Mouse (Mus musculus) bone marrow macrophage, adult 2 months (primary cell): ENCODE results near the gene Ccdc163. TPM values are rescaled to one million over a fixed set of nuclear protein-coding genes. Genes with fewer than 3 reads are reported as not detected.

Experiments
- H3K27ac ChIP-seq: 2 replicates; pipeline ENCODE4 v1.5.1; 2012; ENCODE audit warnings: low read depth, low read length; ENCODE audit not compliant: insufficient read depth
- H3K4me1 ChIP-seq: 2 replicates; pipeline ENCODE4 v1.6.1; 2012; ENCODE audit warnings: low read length; ENCODE audit not compliant: control insufficient read depth, insufficient read depth
- H3K4me3 ChIP-seq: 2 replicates; pipeline ENCODE4 v1.5.1; 2012; ENCODE audit warnings: mild to moderate bottlenecking, low read length, moderate library complexity; ENCODE audit not compliant: insufficient read depth
- CTCF ChIP-seq: IDR thresholded peaks from 2 replicates; pipeline ENCODE4 v1.5.1; 2012; ENCODE audit warnings: low read depth, mild to moderate bottlenecking, low read length, moderate library complexity
- POLR2A ChIP-seq: IDR thresholded peaks from 2 replicates; pipeline ENCODE4 v1.6.1; 2012; ENCODE audit warnings: mild to moderate bottlenecking, low read depth, low read length, borderline replicate concordance
- polyA plus RNA-seq: library from polyadenylated mRNA; stranded (reverse); fragments of >200 nt; gene quantifications from 2 replicates; pipeline ENCODE4 v1.2.4, GENCODE M21; 2012; ENCODE audit not compliant: missing spikeins, insufficient read depth, insufficient read length

Gene Ccdc163
- polyA plus RNA-seq, 1 experiment = 54.8 TPM

DNA sequence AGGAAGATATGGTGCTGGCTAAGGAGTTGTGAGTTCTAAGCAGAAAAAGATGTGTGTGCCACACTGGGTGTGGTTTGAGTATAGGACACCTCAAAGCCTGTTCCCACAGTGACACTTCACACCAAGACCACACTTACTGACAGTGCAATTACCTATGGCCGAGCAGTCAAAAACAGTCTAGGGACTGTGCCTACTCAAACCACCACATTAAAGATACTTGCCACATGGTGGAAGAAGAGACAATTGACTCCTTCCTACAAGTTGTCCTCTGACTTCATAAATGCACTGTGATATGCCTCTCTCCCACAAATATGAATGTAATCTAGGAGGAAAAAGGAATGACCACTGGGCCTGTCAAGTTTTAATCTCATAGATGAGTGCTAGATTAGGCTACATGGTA, 7.3 kb upstream of the Ccdc163 start:
- no peak for TF ChIP-seq POLR2A
- TF ChIP-seq CTCF = no peak
- H3K27ac ChIP-seq = no peak overlapping the region
- no peaks in the 10 kb centered on the region for H3K4me1 ChIP-seq
- H3K4me3 ChIP-seq = no peak overlapping the region

DNA sequence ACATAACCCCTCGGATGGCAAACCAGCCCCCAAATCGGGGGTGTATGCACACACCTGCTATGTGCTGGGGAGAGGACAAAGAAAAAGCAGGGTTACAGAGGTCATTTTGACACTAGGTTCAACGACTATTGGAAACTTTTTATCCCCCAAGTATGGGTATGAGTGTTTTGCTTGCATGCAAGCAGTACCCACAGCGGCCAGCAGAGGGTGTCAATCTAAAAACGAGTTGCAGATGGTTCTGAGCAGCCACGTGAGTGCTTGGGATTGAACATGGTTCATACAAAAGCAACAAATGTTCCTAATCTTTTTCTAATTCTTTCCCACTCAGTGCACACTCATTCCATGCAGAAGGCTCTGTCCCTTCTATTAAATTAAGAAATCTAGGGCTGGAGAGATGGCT, 4.5 kb upstream of the Ccdc163 start:
- 0 out of 2 replicates have a peak, but pooled peaks cover 3% of the 10 kb centered on the region for H3K4me1 ChIP-seq
- no peak overlapping the region for H3K4me3 ChIP-seq
- no peak overlapping the region for H3K27ac ChIP-seq
- TF ChIP-seq CTCF (peak; percentile 56), POLR2A (no peak)

- Histone ChIP-seq H3K4me3 (peak overlapping the region; percentile 80), H3K27ac (0 out of 2 replicates have a peak overlapping the region, but pooled peaks have one; percentile 7), H3K4me1 (peaks cover 9% of the 10 kb centered on the region)
- TF ChIP-seq POLR2A (no peak), CTCF (no peak)
Measured at GRCm38 (mm10) chr4:116707666-116708065, 643 bp upstream of the Ccdc163 start.

DNA sequence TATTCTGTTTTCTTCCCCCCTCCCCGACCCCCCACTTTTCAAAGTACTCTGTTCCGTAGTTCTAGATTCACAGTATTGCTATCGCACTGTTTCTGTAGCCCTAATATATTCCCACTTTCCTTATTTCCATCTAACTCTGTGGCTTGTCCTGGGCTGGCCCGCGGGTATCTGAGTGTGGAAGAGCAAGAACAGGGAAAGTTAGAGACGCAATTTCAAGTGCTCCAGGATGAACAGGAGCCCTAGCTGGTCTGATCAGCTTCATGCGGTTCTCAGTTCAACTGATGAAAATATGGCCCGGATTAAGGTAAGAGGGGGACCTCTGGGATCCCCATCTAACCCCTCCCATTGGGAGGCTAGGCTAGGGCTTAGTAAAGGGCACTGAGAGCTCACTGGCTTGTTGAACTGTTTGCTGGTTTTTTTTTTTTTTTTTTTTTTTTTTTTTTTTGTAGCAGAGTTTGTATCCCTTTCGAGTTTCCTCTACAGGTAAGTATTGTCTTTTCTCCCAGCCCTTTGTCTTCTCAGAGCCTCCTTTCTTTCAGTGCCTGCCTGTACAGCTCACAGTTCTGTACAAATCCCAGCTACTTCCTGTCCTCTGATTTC, 582 bp downstream of the Ccdc163 start:
- TF ChIP-seq CTCF (no peak), POLR2A (no peak)
- peaks cover 9% of the 10 kb centered on the region for H3K4me1 ChIP-seq
- H3K4me3 ChIP-seq = peak overlapping the region; percentile 80
- H3K27ac ChIP-seq = no peak overlapping the region

- TF ChIP-seq POLR2A (no peak), CTCF (no peak)
- peaks cover 9% of the 10 kb centered on the region for H3K4me1 ChIP-seq
- H3K27ac ChIP-seq = no peak overlapping the region
- no peak overlapping the region for H3K4me3 ChIP-seq
Measured at GRCm38 (mm10) chr4:116710154-116710553, 1.8 kb downstream of the Ccdc163 start.

GRCm38 (mm10) chr4:116712536-116712935, 4.2 kb downstream of the Ccdc163 start:
- H3K4me3 ChIP-seq = no peak overlapping the region
- H3K4me1 ChIP-seq = peaks cover 6% of the 10 kb centered on the region
- no peak overlapping the region for H3K27ac ChIP-seq
- TF ChIP-seq POLR2A (no peak), CTCF (no peak)

DNA sequence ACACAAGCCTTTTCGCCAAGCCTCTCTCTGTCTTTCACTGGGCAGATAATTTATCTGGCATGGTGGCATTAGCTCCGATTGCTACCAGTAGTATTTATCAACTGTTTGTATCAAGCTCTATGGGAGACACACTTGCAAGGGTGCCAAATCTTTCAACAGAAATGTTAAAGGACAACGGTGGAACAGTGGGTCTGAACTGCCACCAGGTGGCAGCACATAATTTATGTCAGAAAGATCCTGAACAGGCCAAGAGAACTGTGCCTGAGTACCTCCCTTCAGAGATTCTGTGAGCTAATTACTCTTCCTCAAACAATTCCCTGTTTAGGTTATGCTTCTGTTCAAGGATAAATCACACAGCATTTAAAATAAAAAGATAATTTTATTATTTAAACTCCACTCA, 11.1 kb downstream of the Ccdc163 start:
- TF ChIP-seq POLR2A (no peak), CTCF (no peak)
- Histone ChIP-seq H3K4me3 (no peak overlapping the region), H3K27ac (no peak overlapping the region), H3K4me1 (peaks cover 4% of the 10 kb centered on the region)

GRCm38 (mm10) chr4:116720343-116721097, 12.2 kb downstream of the Ccdc163 start, which contains the start of gene Tesk2:
Tesk2 (plus strand) TSS chr4:116720948.
- H3K27ac ChIP-seq = peak within 1 kb of the TSS; percentile 26
- peak within 1 kb of the TSS; percentile 80 for H3K4me3 ChIP-seq
- no peak for TF ChIP-seq CTCF
- TF ChIP-seq POLR2A = no peak
- peaks cover 6% of the 10 kb centered on the region for H3K4me1 ChIP-seq

DNA sequence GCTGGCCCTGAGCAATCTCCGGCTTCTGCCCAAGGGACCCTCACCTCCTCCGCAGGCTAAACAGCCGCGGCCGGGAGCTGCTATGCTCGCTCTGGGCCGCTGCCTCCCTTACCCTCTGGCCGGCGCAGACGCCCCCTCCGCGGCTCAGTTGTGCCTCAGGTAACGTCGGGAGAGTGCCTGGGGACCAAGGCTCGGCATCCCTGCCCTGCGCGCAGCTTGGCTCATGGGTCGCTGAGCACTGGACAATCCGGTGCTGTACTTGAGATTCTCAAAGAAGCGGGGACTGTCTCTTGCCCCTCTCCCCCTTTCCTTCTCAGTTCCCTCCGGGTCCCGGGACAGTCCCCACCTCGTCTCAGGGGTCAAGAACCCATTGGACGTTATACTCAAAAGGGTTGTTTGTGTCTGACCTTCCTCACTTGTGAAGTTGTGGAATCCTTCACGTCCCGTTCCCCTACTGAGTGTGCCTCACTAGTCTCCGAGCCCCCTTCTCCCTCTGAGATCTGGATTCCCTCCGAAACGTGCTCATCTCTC, 12.9 kb downstream of the Ccdc163 start:
- Histone ChIP-seq H3K4me3 (peak overlapping the region; percentile 80), H3K27ac (peak overlapping the region; percentile 26), H3K4me1 (peaks cover 6% of the 10 kb centered on the region)
- no peak for TF ChIP-seq POLR2A
- TF ChIP-seq CTCF = no peak

DNA sequence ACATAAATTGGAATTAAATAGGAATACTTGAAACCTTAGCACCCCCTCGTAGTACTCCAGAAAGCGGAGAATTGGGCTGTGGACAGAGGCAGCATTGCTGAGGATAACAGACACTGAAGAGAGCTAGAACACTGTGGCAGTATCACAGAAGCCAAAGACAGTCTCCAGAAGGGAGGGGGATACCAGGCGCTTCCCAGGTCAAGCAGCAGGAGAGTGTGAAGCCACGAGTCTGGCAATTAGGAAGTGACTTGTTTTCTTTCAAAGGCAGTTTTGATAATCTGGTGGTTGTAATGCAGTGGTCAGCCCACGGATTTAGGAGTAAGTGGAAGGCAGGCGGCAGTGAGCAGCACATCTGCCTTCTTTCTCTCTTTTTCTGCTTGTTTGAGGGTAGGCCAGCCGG, 13.9 kb downstream of the Ccdc163 start:
- H3K4me3 ChIP-seq = no peak overlapping the region
- peaks cover 6% of the 10 kb centered on the region for H3K4me1 ChIP-seq
- H3K27ac ChIP-seq = no peak overlapping the region
- TF ChIP-seq CTCF (no peak), POLR2A (no peak)

DNA sequence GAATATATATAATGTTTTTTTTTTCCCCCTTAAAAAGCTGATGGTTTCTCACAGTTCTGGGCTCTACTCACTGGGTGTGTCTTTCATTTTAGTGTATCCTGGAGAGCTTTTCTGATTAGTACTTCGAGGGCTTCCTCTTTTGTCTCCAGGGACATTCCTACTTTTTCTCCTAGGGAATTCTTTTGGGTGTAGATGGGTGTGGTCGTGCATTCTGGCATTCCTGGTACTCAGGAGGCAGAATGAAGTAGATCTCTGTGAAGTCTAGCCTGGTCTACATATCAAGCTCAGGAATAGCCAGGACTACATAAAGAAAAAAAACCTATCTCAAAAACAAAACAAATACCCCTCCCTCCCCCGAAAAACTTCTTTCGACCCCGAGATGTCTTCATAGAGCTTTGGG, 17.1 kb downstream of the Ccdc163 start:
- TF ChIP-seq CTCF (no peak), POLR2A (no peak)
- Histone ChIP-seq H3K4me3 (no peak overlapping the region), H3K4me1 (peaks cover 6% of the 10 kb centered on the region), H3K27ac (no peak overlapping the region)
